Mouse (Mus musculus): ENCODE measurements at regions not wholly inside any gene's neighbourhood (a gene's known extent, or its start where the extent isn't known, plus 50 kb on each side); places are given as distances from the start of the nearest gene placed in this dataset.
"Not testable (repeated sequence)": the region's sequence is repeated elsewhere in the genome, so short reads cannot be mapped to it uniquely, and the experiment has no call there.

DNA sequence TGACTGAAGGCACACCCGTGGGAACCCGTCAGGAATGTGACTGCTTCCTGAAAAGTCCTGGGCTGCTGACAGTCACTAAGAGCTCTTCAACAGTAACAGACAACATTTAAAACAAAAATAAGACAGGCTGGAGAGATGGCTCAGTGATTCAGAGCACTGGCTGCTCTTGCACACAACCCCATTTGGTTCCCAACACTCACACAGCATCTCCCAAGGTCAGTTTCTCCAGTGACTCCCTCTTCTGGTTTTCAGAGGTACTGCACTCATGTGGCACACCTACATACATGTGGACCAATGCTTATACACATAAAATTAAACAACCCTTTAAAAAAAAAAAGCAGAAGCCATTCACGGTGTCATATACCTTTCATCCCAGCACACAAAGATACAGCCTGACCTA is 305.8 kb upstream of the Asap2 start:
- not testable (repeated sequence) for H3K4me3 ChIP-seq; H3K27ac ChIP-seq (replicated peaks); H3K4me1 ChIP-seq; DNase-seq (ENCODE audit: low spot score); H3K27me3 ChIP-seq (ENCODE audit: low read depth, poor library complexity, severe bottlenecking); H3K36me3 ChIP-seq
- peaks cover 87% of the 10 kb centered on the region for H3K9me3 ChIP-seq (replicated peaks)
- WGBS, result 94% methylated on average over 3 of the region's 3 CpGs

DNA sequence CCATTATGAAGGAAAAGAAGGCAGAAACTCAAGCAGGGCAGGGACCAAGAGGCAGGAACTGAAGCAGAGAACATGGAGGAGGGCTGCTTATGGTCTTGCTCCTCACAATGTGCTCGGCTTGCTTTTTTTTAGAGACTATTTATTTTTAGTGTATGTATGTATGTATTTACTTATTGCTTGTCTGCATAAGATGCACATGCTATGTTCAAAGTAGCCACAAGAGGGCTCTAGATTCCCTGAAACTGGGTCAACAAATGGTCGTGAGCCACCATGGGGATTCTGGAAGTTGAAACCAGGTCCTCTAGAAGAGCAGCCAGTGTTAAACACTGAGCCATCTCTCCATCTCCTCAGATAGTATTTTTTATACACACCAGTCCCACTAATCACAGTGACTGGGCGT is 293.0 kb upstream of the Asap2 start:
- not testable (repeated sequence) for H3K36me3 ChIP-seq; H3K27me3 ChIP-seq (ENCODE audit: low read depth, poor library complexity, severe bottlenecking); H3K4me3 ChIP-seq; DNase-seq (ENCODE audit: low spot score); H3K4me1 ChIP-seq; H3K27ac ChIP-seq (replicated peaks)
- 84% methylated on average over 3 of the region's 3 CpGs for WGBS
- H3K9me3 ChIP-seq (replicated peaks), result peaks cover 46% of the 10 kb centered on the region

Data from midbrain, embryonic 10.5 days (tissue).